Mouse (Mus musculus) spleen, adult 2 months (tissue): ENCODE measurements at regions not wholly inside any gene's neighbourhood (a gene's known extent, or its start where the extent isn't known, plus 50 kb on each side); places are given as distances from the start of the nearest gene placed in this dataset.

ENCODE experiments used
- CTCF ChIP-seq: fragments of 200-500 bp; IDR thresholded peaks from 2 replicates; pipeline ENCODE4 v1.5.1; 2011; ENCODE audit warnings: mild to moderate bottlenecking, inconsistent platforms; ENCODE audit not compliant: insufficient read depth, insufficient read length, insufficient replicate concordance; ENCODE audit errors: extremely low read depth
- POLR2A ChIP-seq: fragments of 200-500 bp; IDR thresholded peaks from 2 replicates; pipeline ENCODE4 v1.6.1; 2011; ENCODE audit warnings: low read depth, low read length, inconsistent platforms

- no peak for TF ChIP-seq POLR2A
- no peak for TF ChIP-seq CTCF
Observed at GRCm38 (mm10) chr3:120531880-120532580, 639.5 kb downstream of the Rwdd3 start.
